Mouse (Mus musculus) natural killer cell, adult 2 months (primary cell): ENCODE measurements around the gene Calhm5.

Experiments used
- DNase-seq, 2 experiments: peaks; one replicate each; pipeline ENCODE4 v3.0.0; 2022; ENCODE audit warnings: low spot score in 2 of 2

Gene Calhm5

DNA sequence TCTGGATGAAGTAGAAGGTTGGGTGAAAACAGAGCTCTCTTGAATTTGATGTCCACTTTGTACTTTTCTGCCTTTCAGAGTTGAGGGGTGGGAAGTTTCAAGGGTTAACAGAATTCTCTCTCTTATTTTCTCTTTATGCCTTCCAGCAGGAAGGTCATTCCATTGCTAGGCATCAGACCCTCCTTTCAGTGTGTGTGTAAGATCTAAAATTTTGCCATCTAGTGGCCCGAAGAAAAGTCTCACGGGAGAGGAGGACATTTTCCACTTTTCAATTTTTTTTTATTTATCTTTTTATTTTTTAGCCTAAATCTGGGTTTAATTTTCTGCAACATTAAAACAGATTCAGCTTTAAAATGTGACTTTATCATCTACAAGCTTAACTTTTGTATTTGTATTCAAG is 24.7 kb downstream of the Calhm5 start:
- no peak for DNase-seq

DNA sequence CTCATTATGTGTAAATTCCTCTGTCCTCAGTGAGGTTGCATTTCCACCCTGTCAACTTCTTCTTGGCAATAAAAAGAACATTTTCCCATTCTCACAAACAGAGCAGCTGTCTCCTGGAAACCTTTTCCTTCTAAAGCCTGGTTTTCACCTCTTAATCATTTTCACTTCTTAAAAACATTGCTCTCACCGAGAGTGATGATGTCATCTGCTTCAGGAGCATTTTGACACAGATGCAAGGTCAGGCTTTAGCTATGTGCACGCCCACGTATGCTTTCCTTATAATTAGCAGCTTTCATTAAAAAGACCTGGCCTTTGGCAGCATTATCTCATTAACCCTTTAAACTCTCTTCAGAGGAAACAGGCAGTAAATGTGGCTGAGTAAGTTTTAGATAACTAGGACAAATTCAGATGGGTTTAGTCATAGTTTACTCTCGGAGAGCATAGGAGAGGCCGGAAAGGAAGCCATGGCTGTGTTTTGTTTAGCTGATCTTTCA is 25.3 kb downstream of the Calhm5 start:
- no peak for DNase-seq

DNA sequence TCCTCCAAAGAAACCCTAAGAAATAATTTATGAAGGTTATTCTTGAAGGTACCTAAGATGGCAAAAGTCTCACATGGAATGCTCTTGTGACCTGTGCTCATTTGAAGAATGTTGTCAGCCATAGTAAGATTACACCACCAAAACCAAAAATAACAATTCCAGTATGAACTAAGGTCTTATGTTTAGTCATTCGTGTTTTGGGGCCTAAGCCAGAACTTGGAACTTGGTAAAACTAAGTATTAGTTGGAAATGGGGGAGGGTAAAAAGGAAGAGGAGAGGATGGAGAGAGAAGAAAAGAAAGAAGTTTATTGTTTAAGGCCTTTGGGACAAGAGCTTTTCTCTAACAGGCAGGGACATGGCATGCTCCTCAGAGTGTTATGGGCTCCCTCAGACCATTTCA is 26.7 kb downstream of the Calhm5 start:
- no peak for DNase-seq

DNA sequence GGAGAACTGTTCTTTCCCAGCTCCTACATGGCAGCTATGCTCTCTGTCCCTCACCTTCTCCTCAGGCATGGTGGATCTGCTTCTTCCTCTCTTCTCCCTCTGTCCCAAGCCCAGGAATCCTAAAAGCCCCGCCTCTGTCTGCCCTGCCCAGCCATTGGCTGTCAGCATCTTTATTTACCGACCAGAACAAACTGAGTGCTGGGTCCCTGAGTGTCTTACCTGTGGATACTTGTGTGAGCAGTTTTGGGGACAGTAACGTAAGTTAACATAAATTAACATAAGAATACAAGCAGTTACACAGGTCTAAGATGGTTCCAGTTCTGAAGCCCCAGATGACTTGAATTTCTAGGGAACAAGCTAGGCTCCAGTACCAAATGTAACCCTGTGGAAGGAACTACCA is 29.7 kb downstream of the Calhm5 start:
- no peak for DNase-seq

DNA sequence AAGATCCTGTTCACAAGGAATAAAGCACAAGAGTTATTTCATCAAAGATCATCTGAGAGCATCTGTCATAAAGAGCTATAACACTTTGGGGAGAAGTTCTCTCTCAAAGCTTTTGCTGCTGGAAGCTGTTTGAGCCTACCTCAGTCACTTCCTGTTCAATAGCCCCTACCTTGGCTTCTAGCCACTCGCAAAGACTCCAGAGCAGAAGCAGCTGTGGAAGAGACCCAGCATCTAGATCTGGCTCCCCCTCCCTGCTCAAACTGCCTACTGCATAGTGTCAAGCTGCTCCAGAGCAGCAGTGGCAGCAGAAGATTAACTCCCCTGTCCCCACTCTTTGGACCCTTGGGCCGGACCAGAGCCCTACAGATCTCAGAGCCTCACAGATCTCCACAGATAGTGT is 42.3 kb downstream of the Calhm5 start:
- no peak for DNase-seq

DNA sequence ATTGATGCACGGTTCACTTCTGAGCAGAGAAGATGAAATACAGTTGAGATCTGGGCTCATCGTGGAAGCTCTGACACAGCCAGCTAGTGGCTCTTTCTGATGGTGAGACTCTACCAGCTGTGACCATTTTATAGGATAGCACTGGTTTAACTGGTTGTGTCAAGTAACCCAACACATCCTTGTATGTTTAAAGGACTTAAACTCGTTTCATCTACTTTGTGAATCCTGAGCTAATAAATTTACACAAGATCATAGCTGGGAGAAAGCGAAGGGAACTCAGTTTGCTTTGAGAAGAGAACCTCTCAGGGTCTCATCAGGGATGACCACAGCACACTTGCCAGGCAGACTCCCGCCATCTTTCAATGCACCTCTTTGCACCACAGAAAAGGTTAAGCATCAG is 52.1 kb downstream of the Calhm5 start, which contains the start of gene Calhm4:
TSS of gene Calhm4 (minus strand) at position 101 of the 400 bp plus-strand sequence.
- no peak for DNase-seq
